Mouse (Mus musculus): Measurements from ENCODE around the gene Stard13.

Gene Stard13

GRCm38 (mm10) chr5:151020031-151020820 lies 213.4 kb downstream of the Stard13 start:
- no peak for DNase-seq (ENCODE audit: low read depth, low spot score)

DNA sequence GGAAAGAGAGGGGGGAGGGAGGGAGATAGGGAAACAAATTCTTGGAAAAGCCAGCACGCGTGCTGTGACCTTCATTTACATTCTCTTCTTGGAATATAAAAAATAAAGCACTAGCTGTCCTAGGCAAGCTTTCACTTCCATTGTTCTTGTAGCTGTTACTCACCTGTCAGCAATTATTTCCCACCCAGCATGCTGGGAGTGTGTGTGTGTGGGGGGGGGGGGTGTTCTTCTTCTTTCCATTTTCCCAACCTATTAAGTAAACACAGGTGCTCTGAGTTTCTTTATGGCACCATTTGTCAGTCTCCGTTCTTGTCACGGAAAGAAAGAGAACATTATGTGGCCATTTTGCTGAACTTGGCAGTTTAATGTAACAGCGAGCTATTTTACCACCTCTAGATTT lies 214.7 kb downstream of the Stard13 start:
- no peak for DNase-seq (ENCODE audit: low read depth, low spot score)

- DNase-seq (ENCODE audit: low read depth, low spot score) = no peak
Measured at GRCm38 (mm10) chr5:151018450-151018849, 215.2 kb downstream of the Stard13 start.

- no peak for DNase-seq (ENCODE audit: low read depth, low spot score)
Measured at GRCm38 (mm10) chr5:151004216-151004755, 229.3 kb downstream of the Stard13 start.

GRCm38 (mm10) chr5:151002051-151002450 lies 231.6 kb downstream of the Stard13 start:
- no peak for DNase-seq (ENCODE audit: low read depth, low spot score)

- DNase-seq (ENCODE audit: low read depth, low spot score) = no peak
Measured at GRCm38 (mm10) chr5:151001111-151001510, 232.5 kb downstream of the Stard13 start.

- no peak for DNase-seq (ENCODE audit: low read depth, low spot score)
Measured at GRCm38 (mm10) chr5:150996586-150996985, 237.1 kb downstream of the Stard13 start.

- DNase-seq (ENCODE audit: low read depth, low spot score) = no peak
Measured at GRCm38 (mm10) chr5:150994096-150994495, 239.5 kb downstream of the Stard13 start.

All from c-Kit-negative CD71-positive TER-119-positive erythroid progenitor cells, embryonic 14.5 days (primary cell).